In the genomic region with DNA sequence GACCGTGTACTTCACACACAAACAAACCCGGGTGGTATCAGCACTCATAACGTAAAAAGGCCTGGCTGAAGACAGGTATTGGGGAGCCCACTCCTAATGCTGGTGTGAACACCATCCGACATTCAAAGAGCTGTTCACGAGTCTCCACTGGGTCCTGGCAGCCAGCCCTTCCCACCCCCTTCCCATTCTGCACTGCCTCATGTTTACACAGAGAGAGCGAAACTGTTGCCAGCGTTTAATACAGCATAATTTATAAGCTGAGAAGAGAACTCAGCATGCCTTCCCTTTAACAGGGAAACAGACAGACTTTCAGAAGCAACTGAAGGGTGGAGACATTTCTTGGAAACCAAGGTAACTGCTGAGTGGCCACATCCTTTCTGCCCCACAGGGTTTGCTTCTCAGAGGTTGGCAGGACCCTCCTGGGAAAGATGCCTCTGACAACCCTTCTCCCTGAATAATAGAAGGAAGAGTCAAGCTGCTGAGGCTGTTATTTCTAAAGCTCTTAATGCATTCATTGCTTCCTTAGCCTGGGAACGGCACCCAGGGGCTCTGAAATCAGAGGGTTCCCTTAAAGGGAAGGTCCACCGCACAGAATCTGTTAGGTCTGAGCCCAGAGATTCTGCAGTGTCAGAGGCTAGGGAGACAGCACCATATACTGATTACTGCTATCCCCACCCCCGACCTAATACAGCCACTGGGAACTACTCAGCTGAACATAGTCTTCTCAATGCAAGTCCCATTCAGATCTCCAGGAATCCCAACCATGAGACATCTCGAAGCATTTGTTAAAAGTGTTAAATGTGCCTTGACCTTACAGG, we compare ENCODE assay signal across 9 mouse cellular contexts.
DNase-seq lines count a peak whose midpoint lies in the region; ATAC-seq and TF ChIP-seq lines count a peak whose summit lies in the region.
"Had no signal": no experiment of that assay in that cellular context is flagged by ENCODE, and none has a peak within 500 bp of the region (broad histone marks: within the 10 kb centered on the region; RNA-seq: fewer than 3 reads in every experiment).

No protein-coding gene starts in this region.

- no peak overlapping the region for H3K4me2 ChIP-seq in forebrain, postnatal 0 days (ENCODE audit: low read depth)
- H3K4me2 ChIP-seq in neural tube, embryonic 12.5 days (replicated peaks): no peak overlapping the region

- ATAC-seq in forebrain, postnatal 0 days: peak; percentile 89
- peak; percentile 25; the same call in 1 of the 2 replicates for ATAC-seq in neural tube, embryonic 12.5 days (ENCODE audit: low FRiP score, low read depth)

- no peak overlapping the region for H3K9ac ChIP-seq in forebrain, postnatal 0 days
- H3K9ac ChIP-seq in neural tube, embryonic 12.5 days: no peak overlapping the region

- no peak overlapping the region for H3K4me3 ChIP-seq in forebrain, postnatal 0 days (ENCODE audit: low read depth, low read length)
- no peak overlapping the region for H3K4me3 ChIP-seq in neural tube, embryonic 12.5 days
- no peak overlapping the region for H3K4me3 ChIP-seq in thymus, adult 2 months (ENCODE audit: control insufficient read depth, insufficient read depth, low read length)
- H3K4me3 ChIP-seq: heart, embryonic 10.5 days had no signal

- intact Hi-C loops in heart, postnatal 36 days (cut with DNase I): no loop called here

- 30% methylated on average over 11 of the region's 11 CpGs for WGBS in forebrain, postnatal 0 days
- 47% methylated on average over 11 of the region's 11 CpGs for WGBS in neural tube, embryonic 12.5 days
- 60% methylated on average over 11 of the region's 11 CpGs for WGBS in thymus, adult 2 months

- 0 out of 2 replicates have a peak overlapping the region, but pooled peaks have one; percentile 10 for H3K27ac ChIP-seq in forebrain, postnatal 0 days (ENCODE audit: low read depth, low read length)
- no peak overlapping the region; the same call in 1 of the 2 replicates for H3K27ac ChIP-seq in neural tube, embryonic 12.5 days
- no peak overlapping the region for H3K27ac ChIP-seq in thymus, adult 2 months (ENCODE audit: control insufficient read depth, insufficient read depth, low read length)
- H3K27ac ChIP-seq: heart, embryonic 10.5 days had no signal

- H3K9me3 ChIP-seq in forebrain, postnatal 0 days (ENCODE audit: low read length): no peaks in the 10 kb centered on the region
- H3K9me3 ChIP-seq in neural tube, embryonic 12.5 days: no peaks in the 10 kb centered on the region
- H3K9me3 ChIP-seq: heart, embryonic 10.5 days had no signal

- H3K4me1 ChIP-seq in forebrain, postnatal 0 days (ENCODE audit: insufficient read depth): peaks cover 5% of the 10 kb centered on the region; the same call in 1 of the 2 replicates
- H3K4me1 ChIP-seq in neural tube, embryonic 12.5 days: peaks cover 15% of the 10 kb centered on the region
- H3K4me1 ChIP-seq in thymus, adult 2 months (replicated peaks; ENCODE audit: control insufficient read depth, insufficient read depth, low read length): no peaks in the 10 kb centered on the region
- H3K4me1 ChIP-seq: heart, embryonic 10.5 days had no signal

- peak; percentile 28 for DNase-seq in kidney, postnatal 14 days
- DNase-seq in kidney, adult 11 months: no peak
- peak; percentile 74 for DNase-seq in forebrain, postnatal 0 days
- peak; percentile 51 to 82 for DNase-seq in layer of hippocampus, postnatal 14 days (ENCODE audit: low spot score in 2 of 2)
- no peak for DNase-seq in thymus, adult 2 months
- DNase-seq in heart, postnatal 36 days: no peak
- DNase-seq in urinary bladder, postnatal 36 days (ENCODE audit: low spot score in 2 of 2): no peak

- H3K27me3 ChIP-seq in forebrain, postnatal 0 days (ENCODE audit: insufficient read depth, low read length): no peaks in the 10 kb centered on the region
- no peaks in the 10 kb centered on the region for H3K27me3 ChIP-seq in neural tube, embryonic 12.5 days (replicated peaks)
- H3K27me3 ChIP-seq in thymus, adult 2 months (ENCODE audit: control insufficient read depth, insufficient read depth, low read length): no peaks in the 10 kb centered on the region

- no peaks in the 10 kb centered on the region for H3K36me3 ChIP-seq in forebrain, postnatal 0 days (ENCODE audit: insufficient read depth)
- no peaks in the 10 kb centered on the region for H3K36me3 ChIP-seq in neural tube, embryonic 12.5 days
- H3K36me3 ChIP-seq in thymus, adult 2 months (ENCODE audit: control insufficient read depth, insufficient read depth, low read length): no peaks in the 10 kb centered on the region
- H3K36me3 ChIP-seq: heart, embryonic 10.5 days had no signal

- no peak for TF ChIP-seq POLR2A in thymus, adult 2 months (IDR thresholded peaks at IDR 0.05; ENCODE audit: control insufficient read depth, extremely low read depth, insufficient read depth, low read length, poor library complexity)

- no peak for TF ChIP-seq CTCF in forebrain, postnatal 0 days (IDR thresholded peaks at IDR 0.05; ENCODE audit: low read depth)
- no peak for TF ChIP-seq CTCF in thymus, adult 2 months (IDR thresholded peaks at IDR 0.05; ENCODE audit: borderline replicate concordance, control insufficient read depth, extremely low read depth, insufficient read depth, low read length, poor library complexity)

Comparison
In these comparisons a context has a peak if more than half of its experiments do, and no peak if none do; other contexts are left out.
1. DNase-seq: peak in kidney, postnatal 14 days (single experiment), forebrain, postnatal 0 days (single experiment) and layer of hippocampus, postnatal 14 days (2 of 2); none in kidney, adult 11 months (single experiment), thymus, adult 2 months (single experiment), heart, postnatal 36 days (0 of 2) and urinary bladder, postnatal 36 days (0 of 2).